Mouse (Mus musculus) fibroblast of lung, adult 2 months (primary cell): ENCODE results near the gene Stat3.
A peak's percentile ranks its signal among the peaks of the same experiment; 100 is the strongest.

Experiments used
- DNase-seq: peaks from one replicate; pipeline ENCODE4 v3.0.0-alpha.2; 2011; ENCODE audit warnings: low read depth

Stat3 gene

GRCm38 (mm10) chr11:100890481-100890880 lies 48.9 kb downstream of the Stat3 start:
- no peak for DNase-seq

- no peak for DNase-seq
Measured at GRCm38 (mm10) chr11:100888348-100888820, 51.0 kb downstream of the Stat3 start.

- no peak for DNase-seq
Measured at GRCm38 (mm10) chr11:100887764-100888163, 51.6 kb downstream of the Stat3 start.

- DNase-seq: no peak
Measured at GRCm38 (mm10) chr11:100887236-100887635, 52.1 kb downstream of the Stat3 start.

- DNase-seq: no peak
Measured at GRCm38 (mm10) chr11:100886188-100886740, 53.1 kb downstream of the Stat3 start.

GRCm38 (mm10) chr11:100885472-100885871 lies 53.9 kb downstream of the Stat3 start:
- DNase-seq: no peak

- no peak for DNase-seq
Measured at GRCm38 (mm10) chr11:100883640-100884039, 55.7 kb downstream of the Stat3 start.

- DNase-seq: no peak
Measured at GRCm38 (mm10) chr11:100879321-100880078, 59.8 kb downstream of the Stat3 start.

GRCm38 (mm10) chr11:100875761-100876160 lies 63.6 kb downstream of the Stat3 start:
- DNase-seq: no peak

- no peak for DNase-seq
Measured at GRCm38 (mm10) chr11:100870968-100871350, 68.4 kb downstream of the Stat3 start.

GRCm38 (mm10) chr11:100870256-100870967 lies 68.9 kb downstream of the Stat3 start:
- no peak for DNase-seq

GRCm38 (mm10) chr11:100865618-100866017 lies 73.7 kb downstream of the Stat3 start:
- no peak for DNase-seq

- DNase-seq: no peak
Measured at GRCm38 (mm10) chr11:100863141-100863540, 76.2 kb downstream of the Stat3 start.

- no peak for DNase-seq
Measured at GRCm38 (mm10) chr11:100861836-100862235, 77.5 kb downstream of the Stat3 start.

GRCm38 (mm10) chr11:100861335-100861734 lies 78.0 kb downstream of the Stat3 start:
- no peak for DNase-seq

- DNase-seq: peak; percentile 63
Measured at GRCm38 (mm10) chr11:100860198-100861048, 78.9 kb downstream of the Stat3 start.

GRCm38 (mm10) chr11:100859579-100860075 lies 79.7 kb downstream of the Stat3 start:
- DNase-seq: no peak

GRCm38 (mm10) chr11:100858935-100859578 lies 80.3 kb downstream of the Stat3 start, which contains the start of gene Stat5a:
TSS of gene Stat5a (plus strand) at chr11:100859351.
- DNase-seq: no peak

- no peak for DNase-seq
Measured at GRCm38 (mm10) chr11:100857960-100858359, 81.4 kb downstream of the Stat3 start.

- DNase-seq: no peak
Measured at GRCm38 (mm10) chr11:100855178-100855577, 84.2 kb downstream of the Stat3 start.

GRCm38 (mm10) chr11:100854268-100854667 lies 85.1 kb downstream of the Stat3 start:
- DNase-seq: no peak
